Mouse (Mus musculus) MEL (cell line): ENCODE measurements around the gene Rerg.
A peak's percentile ranks its signal among the peaks of the same experiment; 100 is the strongest.

ENCODE experiments used
- CTCF ChIP-seq, 3 experiments: IDR thresholded peaks in 2 of 3; conservative IDR thresholded peaks in 1 of 3; 2 replicates each; pipeline ENCODE4 v1.5.1; 2011 to 2012; ENCODE audit warnings: low read length in 3 of 3, low read depth in 2 of 3, mild to moderate bottlenecking in 2 of 3, improper control_type of control experiment in 1 of 3, inconsistent platforms in 1 of 3, mixed read lengths in 1 of 3, moderate library complexity in 1 of 3; ENCODE audit not compliant: control insufficient read depth in 1 of 3, insufficient read depth in 1 of 3, poor library complexity in 1 of 3, severe bottlenecking in 1 of 3
- EP300 ChIP-seq, 2 experiments: IDR thresholded peaks; 2 replicates each; pipeline ENCODE4 v1.6.1; 2011; ENCODE audit warnings: improper control_type of control experiment in 2 of 2, low read length in 2 of 2, low read depth in 1 of 2, mild to moderate bottlenecking in 1 of 2
- ETS1 ChIP-seq: IDR thresholded peaks from 2 replicates; pipeline ENCODE4 v1.6.1; 2012; ENCODE audit warnings: low read depth, mild to moderate bottlenecking, inconsistent platforms, low read length, improper control_type of control experiment, moderate library complexity
- GATA1 ChIP-seq: IDR thresholded peaks from 2 replicates; pipeline ENCODE4 v1.6.1; 2011; ENCODE audit warnings: low read depth, low read length, improper control_type of control experiment
- HCFC1 ChIP-seq: IDR thresholded peaks from 2 replicates; pipeline ENCODE4 v1.6.1; 2012; ENCODE audit warnings: low read depth, mild to moderate bottlenecking, inconsistent platforms, low read length, improper control_type of control experiment, moderate library complexity
- KAT2A ChIP-seq: conservative IDR thresholded peaks from 2 replicates; pipeline ENCODE4 v1.6.1; 2012; ENCODE audit warnings: low read depth, low read length, improper control_type of control experiment, inconsistent platforms
- MAFK ChIP-seq: IDR thresholded peaks from 2 replicates; pipeline ENCODE4 v1.6.1; 2011; ENCODE audit warnings: low read depth, mild to moderate bottlenecking, low read length, improper control_type of control experiment, borderline replicate concordance
- MXI1 ChIP-seq: IDR thresholded peaks from 2 replicates; pipeline ENCODE4 v1.6.1; 2011; ENCODE audit warnings: mild to moderate bottlenecking, low read depth, low read length, improper control_type of control experiment
- POLR2A ChIP-seq, 2 experiments: IDR thresholded peaks; 2 replicates each; pipeline ENCODE4 v1.6.1; 2011 to 2012; ENCODE audit warnings: low read length in 2 of 2, mild to moderate bottlenecking in 2 of 2, control low read depth in 1 of 2, improper control_type of control experiment in 1 of 2, low read depth in 1 of 2, moderate library complexity in 1 of 2; ENCODE audit not compliant: control insufficient read depth in 1 of 2, insufficient read depth in 1 of 2, poor library complexity in 1 of 2
- TBP ChIP-seq: IDR thresholded peaks from 2 replicates; pipeline ENCODE4 v1.8.0; 2011; ENCODE audit warnings: low read depth, low read length, improper control_type of control experiment
- UBTF ChIP-seq: IDR thresholded peaks from 2 replicates; pipeline ENCODE4 v1.6.1; 2012; ENCODE audit warnings: low read depth, mild to moderate bottlenecking, inconsistent platforms, low read length, improper control_type of control experiment, moderate library complexity, borderline replicate concordance; ENCODE audit not compliant: insufficient read depth
- ZC3H11A ChIP-seq: IDR thresholded peaks from 2 replicates; pipeline ENCODE4 v1.6.1; 2012; ENCODE audit warnings: low read depth, mild to moderate bottlenecking, inconsistent platforms, low read length, improper control_type of control experiment
- ZNF384 ChIP-seq: IDR thresholded peaks from 2 replicates; pipeline ENCODE4 v1.6.1; 2012; ENCODE audit warnings: low read depth, mild to moderate bottlenecking, inconsistent platforms, low read length, improper control_type of control experiment

- no peak for TF ChIP-seq ZC3H11A
- peak; percentile 12 to 32 (median 12); a peak in 2 of 6 replicates for TF ChIP-seq CTCF (IDR thresholded peaks at IDR 0.05 in 2 of 3, conservative IDR thresholded peaks at IDR 0.05 in 1 of 3; ENCODE audit: control insufficient read depth in 1 of 3, insufficient read depth in 1 of 3, low read depth in 2 of 3, low read length in 3 of 3, poor library complexity in 1 of 3, severe bottlenecking in 1 of 3)
- TF ChIP-seq GATA1: no peak
- TF ChIP-seq POLR2A (IDR thresholded peaks at IDR 0.05; ENCODE audit: control insufficient read depth in 1 of 2, insufficient read depth in 1 of 2, low read depth in 1 of 2, low read length in 2 of 2, poor library complexity in 1 of 2): no peak
- no peak for TF ChIP-seq MXI1
- TF ChIP-seq ZNF384: no peak
- no peak for TF ChIP-seq UBTF
- TF ChIP-seq MAFK: no peak
- no peak for TF ChIP-seq EP300 (IDR thresholded peaks at IDR 0.05; ENCODE audit: low read depth in 1 of 2, low read length in 2 of 2)
- no peak for TF ChIP-seq ETS1
- no peak for TF ChIP-seq KAT2A
- no peak for TF ChIP-seq TBP
- TF ChIP-seq HCFC1: no peak
Measured at GRCm38 (mm10) chr6:137192063-137192462, 21.8 kb upstream of the Rerg start.
